Mouse (Mus musculus) cerebellum, adult 18-20 months (tissue): ENCODE results near the gene Ptges3l.
"Not testable (repeated sequence)": the region's sequence is repeated elsewhere in the genome, so short reads cannot be mapped to it uniquely, and the experiment has no call there.

Experiments
- DNase-seq, 2 experiments: peaks; one replicate each; pipeline ENCODE4 v3.0.0; 2021

The Ptges3l gene

DNA sequence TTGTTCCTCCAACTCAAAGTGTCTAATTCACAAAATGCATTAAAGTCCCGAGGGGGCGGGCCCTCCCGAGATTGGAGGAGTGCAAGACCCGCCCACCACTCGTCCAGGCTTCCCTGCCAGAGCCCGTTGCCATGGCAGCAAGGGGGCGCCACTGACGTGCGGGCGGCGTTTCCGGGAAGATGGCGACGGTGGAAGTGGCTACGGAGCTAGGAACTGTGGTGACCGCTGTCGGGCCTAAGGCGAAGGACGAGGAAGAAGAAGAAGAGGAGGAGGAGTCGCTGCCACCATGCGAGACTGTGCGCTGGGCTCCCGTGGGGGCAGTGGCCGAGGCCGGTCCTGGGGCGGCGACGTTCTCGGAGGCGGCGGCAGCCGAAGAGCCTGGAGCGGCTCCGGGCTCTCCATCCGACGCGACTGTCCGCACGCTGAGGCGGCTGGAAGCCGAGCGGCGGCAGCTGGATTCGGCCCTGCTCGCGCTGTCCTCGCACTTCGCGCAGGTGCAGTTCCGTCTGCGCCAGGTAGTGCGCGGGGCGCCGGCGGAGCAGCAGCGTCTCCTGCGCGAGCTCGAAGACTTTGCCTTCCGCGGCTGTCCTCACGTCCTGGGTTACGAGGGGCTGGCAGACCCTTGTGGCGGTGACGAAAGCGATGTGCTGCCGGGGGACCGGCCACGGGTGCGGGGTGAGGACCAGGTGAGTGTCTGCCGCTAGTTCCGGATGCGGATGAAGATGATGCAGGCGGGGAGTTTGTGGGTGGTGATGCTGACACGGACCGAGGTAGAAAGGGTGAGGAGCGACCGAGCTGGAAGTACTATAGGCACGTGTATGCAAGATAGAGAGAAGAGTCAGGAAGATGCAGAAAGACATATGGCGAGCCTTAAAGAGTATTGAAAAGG, at the start of gene Ptges3l, which contains the start of gene Rundc1:
Gene Ptges3l (minus strand): TSS at position 409 of the 889 bp plus-strand sequence.
Gene Rundc1 (plus strand): TSS at position 161 of the 889 bp plus-strand sequence.
- peak; percentile 98 for DNase-seq

DNA sequence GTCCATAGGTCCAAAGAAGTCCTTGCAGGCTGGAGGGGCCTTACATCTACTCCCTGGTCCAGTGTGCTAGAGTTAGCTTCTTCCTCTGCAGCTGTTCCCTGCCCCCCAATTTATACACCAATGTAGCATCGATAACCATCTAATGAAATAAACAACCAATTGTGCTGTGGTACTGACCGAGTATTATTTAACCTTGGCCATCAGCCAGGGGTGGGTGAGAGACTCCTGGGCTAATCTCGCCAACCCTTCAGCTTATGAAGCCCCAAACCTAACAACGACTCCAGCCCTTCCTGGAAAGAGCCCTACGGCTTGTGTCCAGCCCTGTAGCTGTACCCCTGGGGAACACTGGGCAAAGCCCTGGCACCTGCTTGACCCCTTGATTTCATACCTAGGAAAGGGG, 49.2 kb upstream of the Ptges3l start:
- no peak for DNase-seq

DNA sequence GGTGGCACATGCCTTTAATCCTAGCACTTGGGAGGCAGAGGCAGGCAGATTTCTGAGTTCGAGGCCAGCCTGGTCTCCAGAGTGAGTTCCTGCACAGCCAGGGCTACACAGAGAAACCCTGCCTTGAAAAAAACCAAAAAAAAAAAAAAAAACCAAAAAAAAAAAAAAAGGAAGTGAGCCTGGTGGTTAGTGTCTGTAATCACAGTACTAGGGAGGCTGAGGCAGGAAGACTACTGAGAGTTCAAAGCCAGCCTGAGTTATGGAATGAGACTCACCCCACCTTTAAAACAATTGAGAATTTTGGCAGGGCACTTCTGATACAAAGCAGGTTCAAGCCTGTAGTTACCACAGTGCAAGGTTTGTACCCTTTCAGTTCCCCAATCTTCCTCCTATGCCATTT, 48.6 kb upstream of the Ptges3l start:
- DNase-seq, result not testable (repeated sequence)

DNA sequence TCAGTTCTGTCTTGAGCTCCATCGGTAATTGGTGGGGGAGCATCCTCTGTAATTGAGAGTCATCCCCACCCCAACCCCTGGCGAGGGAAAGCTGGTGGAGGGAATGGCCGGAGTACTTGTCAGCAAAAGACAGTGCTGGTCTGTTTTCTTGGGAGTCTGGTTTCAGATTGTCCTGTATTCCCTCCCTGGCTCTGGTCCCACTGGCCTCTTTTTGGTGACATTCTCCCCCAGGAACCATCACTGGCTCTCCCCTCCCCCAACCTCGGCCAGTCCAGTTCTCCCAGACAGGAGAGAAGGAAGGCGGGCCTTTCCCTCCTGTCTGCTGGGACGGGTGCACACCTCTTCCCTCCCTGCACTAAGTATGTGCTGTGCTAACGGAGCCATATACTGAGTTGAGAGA, 47.2 kb upstream of the Ptges3l start:
- peak; percentile 25 to 32 for DNase-seq

DNA sequence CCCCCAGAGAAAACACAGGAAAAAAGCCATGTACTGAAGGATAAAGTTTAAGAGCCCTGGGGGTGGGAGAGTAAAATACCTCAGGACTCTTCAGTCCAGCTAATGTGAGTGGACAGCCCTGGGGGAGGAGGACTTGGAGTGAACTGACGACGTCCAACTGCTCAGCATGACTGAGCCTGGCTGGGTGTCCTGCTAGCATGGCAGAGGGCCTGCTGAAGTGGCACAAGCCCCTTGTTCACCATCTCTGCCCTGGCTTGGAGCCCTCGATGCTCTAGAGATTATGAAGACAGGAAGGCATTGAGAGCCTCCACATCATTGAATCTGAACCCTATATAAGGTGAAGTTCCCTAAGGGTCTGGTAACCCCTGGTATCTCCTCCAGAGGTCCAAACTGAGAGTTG, 46.8 kb upstream of the Ptges3l start:
- no peak for DNase-seq

DNA sequence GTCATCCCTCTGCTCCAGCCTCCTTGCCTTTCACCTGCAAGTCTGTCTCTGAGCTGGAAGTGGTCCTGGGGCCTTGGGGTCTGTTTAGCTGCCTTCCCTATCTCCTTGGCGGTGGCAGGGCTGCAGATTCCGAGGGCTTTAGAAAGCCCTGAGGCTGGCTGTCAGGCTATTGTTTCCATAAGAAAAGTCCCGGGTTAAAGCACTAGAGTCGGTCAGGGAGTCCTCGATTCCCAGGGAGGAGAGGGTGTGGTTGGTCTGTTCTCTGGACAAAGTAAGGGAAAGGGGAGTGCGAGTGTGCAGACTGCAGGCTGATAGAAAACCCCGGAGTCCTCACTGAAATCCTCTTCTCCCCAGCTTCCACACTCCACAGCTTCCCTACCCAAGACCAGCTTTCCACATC, 45.1 kb upstream of the Ptges3l start:
- no peak for DNase-seq

DNA sequence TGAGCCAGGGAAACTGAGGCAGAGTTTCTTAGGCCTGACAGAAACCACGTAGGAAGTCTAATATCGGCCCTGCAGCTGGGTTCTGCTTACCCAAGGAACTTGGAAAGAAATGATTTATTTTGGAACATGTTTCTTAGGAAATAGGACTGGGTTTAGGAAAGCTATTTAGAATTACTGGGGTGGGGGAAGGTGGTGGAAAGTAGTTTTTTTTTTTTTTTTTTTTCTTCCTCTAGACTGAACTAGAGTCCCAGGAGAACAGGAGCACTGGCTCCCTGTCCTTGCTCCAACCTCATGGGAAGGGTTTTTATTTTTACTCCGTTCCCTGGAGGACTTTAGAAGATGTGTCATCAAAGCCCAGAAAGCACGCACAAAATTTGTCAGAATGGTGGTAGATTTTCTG, 44.0 kb upstream of the Ptges3l start:
- DNase-seq, result no peak

DNA sequence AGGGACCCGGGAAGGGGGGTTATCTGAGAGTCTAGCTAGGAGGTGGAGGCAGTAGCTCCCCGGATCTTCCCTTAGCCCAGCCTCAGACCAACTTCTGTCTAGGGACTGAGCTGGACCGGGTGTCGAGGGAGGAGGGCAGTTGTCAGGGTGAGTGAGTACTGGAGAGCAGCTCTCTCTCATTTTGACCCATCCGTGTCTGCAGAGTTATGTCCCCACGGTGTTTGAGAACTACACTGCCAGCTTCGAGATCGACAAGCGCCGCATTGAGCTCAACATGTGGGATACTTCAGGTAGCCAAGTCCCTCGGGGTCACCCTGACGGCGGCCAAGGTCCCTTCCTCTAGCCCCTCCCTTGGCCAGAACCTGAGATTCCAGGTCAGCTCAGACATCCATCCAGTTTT, 43.6 kb upstream of the Ptges3l start:
- peak in 1 of 2 experiments; percentile 27 for DNase-seq

DNA sequence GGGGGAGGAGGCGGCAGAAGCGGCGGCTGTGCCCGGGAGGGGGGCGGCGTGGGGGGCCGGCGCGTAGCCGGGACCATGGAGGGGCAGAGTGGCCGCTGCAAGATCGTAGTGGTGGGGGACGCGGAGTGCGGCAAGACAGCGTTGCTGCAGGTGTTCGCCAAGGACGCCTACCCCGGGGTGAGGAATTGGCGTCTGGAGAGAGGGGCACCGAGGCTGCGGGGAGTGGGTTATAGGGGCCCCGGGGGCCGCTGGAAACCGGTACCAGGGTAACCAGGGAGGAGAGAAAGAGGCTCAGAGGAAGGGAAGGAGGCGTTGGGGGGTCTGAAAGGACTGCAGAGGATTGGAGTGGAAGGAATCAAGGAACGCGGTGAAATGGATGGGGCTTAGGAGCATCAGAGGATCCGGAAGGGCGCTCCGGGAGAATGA, 43.1 kb upstream of the Ptges3l start:
- peak in 1 of 2 experiments; percentile 24 for DNase-seq

DNA sequence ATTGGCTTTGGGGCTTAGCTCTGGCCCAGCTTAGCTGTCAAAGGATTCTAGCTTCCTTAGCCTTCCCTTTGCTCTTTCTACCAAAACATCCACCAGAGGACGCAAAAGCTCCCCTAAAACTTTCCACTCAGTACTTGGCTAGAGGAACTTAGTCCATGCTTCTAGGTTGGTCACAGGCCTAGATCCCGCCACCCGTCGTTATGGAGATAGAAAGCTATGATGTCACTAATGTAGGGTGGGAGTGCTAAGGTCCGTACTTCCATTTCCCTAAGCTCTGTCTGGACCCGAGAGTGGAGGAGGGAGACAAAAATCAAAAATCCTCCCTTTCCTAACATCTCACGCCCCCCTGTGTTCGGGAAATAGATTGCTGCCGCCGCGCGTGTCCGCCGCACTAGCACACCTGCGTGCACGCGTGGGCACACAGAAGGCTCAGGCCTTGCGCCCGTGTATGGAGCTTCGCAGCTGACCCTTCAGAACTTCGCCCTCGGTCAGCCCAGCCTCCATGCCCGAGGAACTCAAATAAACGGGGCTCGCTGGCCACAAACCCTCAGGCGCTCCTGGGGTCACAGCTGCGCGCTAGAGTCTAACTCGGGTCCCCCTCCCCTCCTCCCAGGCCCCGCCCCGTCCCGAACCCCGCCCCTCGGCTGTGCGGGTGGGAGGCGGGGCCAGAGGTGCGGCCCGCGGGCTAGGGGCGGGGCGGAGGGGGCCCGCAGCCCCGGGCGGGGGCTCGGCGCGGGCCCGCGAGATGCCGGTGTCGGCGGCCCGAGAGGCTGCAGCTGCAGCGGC, 42.5 kb upstream of the Ptges3l start:
- DNase-seq, result peak; percentile 59 to 76

DNA sequence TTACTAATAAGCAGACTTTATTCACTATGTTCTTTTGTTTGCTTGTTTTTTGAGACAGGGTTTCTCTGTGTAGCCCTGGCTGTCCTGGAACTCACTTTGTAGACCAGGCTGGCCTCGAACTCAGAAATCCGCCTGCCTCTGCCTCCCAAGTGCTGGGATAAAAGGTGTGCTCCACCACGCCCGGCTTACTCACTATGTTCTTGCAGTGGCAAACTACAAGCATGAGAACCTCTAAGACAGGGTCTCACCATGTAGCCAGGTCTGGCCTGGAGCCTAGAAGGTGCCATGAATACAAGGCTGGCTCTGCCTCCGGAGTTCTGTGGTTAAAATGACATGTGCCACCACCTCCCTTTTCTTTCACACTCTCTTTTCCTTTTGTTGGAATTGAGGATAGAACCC, 41.4 kb upstream of the Ptges3l start:
- DNase-seq, result not testable (repeated sequence)

DNA sequence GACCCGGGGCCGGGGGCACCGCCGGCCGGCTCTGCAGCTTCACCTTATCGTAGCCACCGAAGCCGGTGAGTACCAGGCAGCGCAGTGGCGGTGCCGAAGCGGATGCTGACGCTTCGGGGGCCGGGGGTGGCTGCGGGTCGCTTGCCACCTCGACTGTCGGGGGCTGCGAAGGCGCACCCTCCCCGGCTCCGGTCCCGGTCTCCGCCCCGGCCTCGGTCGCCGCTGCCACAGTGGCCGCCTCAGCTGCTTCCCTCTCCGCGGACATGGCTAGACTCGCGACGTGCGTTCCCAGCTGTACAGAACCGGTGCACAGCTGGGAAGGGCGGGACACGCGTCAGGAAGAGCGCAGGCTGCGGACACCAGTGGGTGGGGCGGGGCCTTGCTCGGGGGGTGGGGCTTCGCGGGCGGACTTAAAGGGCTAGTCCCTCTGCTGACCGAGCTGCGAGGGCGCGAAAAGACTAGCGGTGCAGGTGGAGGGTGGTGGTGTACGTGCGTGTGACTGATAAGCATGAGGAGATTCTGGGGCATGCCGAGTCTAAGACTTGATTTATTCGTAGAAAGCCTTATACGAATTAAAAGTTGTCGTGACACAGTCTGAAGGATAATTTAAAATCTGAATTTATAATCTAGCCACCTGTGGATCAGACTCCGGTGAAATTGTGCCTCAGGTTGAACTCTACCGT, 40.9 kb upstream of the Ptges3l start, which contains the start of gene Vat1:
Gene Vat1 (minus strand): TSS at position 362 of the 683 bp plus-strand sequence.
- peak; percentile 64 to 66 for DNase-seq

DNA sequence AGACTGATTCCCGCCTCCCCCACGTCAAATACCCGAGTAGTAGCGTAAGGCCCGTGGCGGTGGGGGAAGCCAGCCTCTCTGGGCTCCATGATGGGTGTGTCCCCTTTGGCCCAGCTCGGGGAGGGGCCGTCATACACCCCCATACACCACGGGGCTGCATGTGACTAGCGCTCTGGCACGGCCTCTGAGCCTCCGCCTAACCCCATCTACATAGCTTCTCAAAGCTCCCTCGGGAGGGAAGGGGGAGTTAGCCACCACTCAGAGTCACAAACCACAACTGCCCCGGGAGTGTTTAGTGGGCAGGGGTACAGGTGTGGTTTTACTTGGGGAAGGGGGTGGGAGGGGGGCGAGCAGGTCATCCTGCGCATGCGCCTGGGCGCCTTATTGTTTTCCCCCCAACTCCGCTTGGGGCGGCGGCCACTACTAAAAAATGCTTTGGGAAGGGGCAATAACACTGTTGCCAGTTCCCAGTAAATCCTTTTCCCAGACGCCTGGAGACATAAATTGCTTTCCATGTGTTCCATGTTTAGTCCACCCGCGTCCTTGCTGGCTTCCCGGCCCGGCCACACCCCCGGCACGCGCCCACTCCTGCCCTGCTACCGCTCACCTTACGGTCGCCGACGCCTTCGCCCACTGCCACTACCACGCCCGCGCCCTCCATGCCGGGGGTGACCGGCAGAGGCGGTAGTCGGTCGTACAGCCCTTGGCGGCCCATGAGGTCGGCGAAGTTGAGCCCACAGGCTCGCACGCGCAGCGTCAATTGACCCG, 40.2 kb upstream of the Ptges3l start:
- peak; percentile 18 to 22 for DNase-seq

DNA sequence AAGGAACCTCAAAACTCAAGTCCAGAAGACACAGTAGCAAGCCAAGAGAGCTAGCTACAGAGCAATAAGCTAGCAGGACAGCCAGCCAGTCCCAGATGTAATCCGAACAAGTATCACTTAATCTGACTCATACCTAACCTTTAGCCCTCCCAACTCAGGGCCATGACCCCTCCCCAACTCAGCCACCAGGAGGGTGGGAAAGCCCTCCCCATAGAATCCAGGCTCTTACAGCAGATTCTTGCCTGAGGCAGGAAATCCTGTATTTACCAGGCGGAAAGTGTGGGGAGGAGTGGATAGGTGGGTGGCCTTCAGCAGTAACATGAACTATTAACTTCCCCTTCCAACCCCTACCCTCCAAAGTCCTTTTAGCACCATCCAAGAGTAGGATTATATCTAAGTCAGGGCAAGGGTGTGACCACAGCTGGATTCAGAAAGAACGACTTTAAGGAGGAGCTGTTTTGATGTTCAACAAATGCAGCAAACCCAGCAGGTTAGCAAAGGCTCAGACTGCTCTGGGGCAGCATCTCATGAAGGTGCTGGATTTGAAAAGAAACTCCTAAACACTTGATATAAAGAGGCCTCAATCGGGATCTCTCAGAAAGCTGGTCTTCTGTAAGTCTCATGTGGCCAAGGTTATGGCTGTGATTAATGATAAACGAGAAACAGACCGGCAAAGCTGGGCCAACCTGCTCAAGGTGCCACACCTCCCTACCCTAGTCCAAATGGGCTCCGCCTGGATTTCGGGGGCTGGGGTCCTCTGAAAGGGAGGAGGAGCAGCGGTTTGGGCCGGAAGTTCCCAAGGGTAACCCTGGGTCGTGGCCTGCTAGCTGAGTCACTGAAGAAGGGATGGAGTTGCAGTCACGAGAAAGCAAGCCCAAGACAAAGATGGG, 39.3 kb upstream of the Ptges3l start, which contains the start of gene Rnd2:
Gene Rnd2 (plus strand): TSS at position 789 of the 890 bp plus-strand sequence.
- no peak for DNase-seq

DNA sequence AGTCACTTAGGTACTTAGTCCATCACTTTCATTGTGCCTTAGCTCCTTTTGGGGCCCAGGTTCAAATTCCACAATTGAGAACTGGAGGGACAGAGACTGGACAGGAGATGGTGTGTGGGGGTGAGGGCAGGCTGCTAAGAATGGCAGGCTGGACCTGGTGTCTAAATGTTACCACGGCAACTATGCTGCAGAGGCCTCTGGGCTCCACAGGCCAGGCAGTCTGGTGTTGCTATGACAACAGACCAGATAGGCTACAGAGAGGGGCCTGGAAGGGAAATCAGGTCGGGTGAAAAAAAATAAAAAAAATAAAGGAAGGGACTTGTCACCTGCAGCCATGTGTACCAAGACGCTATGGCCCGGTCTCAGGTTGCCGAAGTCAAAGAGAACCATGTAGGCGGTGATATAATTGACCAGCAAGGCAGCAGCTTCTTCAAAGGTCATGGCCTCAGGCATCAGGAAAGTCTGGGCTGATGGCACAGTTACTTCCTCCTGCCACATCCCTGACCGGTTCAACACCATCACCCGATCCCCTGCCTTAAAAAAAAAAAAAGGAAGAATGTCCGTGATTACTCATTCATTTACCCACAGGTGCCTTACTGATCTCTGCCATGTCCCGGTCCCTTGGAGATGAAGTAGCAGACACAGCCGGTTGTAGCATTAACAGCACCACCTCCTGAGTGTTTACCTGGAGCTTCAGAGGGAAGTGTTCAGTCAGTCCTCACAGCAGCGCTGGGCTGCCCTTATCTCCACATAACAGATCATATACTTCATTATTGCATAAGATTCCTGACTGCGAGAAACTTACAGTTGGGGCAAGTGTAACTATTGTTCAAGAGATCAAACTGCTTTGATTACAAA, 37.7 kb upstream of the Ptges3l start:
- DNase-seq, result no peak

DNA sequence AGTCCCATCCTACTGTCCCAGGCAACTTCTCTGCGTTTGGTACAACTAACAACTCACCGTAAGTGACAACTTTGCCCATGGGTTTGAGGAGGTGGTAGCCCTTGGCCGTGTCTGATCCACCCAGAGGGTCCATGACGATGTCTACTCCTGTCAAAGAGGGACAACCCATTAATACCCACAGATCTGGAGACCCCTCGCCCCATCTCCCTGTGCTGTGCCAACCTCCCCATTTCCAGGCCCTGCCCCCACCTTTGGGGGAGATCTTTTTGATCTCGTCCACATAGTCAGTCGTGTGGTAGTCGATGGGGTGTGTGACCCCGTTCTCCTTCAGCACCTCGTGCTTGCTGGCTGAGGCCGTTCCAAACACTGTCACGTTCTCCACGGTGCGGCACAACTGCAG, 37.0 kb upstream of the Ptges3l start:
- no peak for DNase-seq

DNA sequence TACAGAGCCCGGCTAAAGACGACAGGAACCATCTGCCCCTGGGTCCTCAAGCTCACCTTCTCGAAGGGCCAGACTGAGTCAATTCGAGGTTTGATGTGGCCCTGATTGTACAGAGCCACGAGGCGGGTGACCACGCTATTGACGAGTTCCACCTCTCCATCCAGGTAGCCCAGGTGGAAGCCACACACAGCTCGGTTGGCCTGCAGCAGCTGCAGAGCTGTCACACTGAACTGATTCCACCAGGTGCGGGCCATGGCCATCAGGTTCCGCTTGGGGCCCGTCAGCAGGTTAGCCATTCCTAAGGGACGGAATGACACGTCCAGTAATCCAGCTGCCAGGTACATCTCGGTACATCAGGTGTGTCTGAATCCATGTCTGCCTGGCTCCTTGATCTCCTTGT, 35.2 kb upstream of the Ptges3l start:
- DNase-seq, result no peak

DNA sequence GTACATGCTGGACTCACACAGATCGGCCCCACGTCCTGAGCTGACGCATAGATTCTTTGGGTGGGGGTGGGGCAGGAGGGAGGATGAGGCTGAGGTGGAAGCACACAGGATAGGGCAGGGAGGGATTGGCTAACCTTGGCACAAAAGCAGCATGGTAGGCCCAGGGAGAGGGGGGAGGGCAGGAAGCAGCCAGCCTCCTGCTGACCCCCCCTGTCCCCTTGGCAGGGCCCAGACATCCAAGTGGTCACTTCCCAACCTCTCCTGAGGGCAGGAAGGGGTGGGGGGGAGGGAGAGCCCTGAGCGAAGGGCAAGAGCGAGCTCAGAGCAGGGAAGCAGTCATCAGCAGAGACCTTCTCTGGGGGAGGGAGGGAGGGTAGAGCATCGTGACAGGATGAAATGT, 34.6 kb upstream of the Ptges3l start:
- DNase-seq, result no peak

DNA sequence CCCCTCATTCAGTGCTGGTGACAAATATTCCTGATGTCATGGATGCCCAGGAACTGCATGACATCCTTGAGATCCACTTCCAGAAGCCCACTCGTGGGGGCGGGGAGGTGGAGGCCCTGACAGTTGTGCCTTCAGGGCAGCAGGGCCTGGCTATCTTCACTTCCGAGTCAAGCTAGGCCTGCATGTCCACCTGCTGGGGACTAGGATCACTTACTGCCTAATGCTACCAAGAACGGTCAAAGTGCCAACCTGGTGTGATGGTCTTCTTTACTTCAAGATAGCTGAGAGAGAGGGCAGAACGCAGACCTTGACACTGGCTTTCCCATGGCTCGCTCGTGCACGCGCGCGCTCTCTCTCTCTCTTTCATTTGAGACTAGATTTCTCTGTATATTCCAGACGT, 33.1 kb upstream of the Ptges3l start:
- DNase-seq, result no peak

DNA sequence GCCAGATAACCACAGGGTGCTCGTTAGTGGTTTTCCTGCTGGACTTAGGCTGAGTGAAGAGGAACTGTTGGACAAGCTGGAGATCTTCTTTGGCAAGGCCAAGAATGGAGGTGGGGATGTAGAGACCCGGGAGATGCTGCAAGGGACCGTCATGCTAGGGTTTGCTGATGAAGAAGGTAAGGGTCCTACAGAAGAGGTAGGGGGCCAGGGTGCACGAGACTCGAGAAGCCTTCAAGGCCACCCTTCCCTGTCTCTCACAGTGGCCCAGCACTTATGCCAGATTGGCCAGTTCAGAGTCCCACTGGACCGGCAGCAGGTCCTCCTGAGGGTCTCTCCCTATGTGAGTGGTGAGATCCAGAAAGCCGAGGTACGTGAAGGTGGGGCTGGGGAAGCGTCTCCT, 32.5 kb upstream of the Ptges3l start:
- DNase-seq, result no peak
